Mouse (Mus musculus): ENCODE results near the gene Olfr631.
"Not testable (repeated sequence)": the region's sequence is repeated elsewhere in the genome, so short reads cannot be mapped to it uniquely, and the experiment has no call there.

DNA sequence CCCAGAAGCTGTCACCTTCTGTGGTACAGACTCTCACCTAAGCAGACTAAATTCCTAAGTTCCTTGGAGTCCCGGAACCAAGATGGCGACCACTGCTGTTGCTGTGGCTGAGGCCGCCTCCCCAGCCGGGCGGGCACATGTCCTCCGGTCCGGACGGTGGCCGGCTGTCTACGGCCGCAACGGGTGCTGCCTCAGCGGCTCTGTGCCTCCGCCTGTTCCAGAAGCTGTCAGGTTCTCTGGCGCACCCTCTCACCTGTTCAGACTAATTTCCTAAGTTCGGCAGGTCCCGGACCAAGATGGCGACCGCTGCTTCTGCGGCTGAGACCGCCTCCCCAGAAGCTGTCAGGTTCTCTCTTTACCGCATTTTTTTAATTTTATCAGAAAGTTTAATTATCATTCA lies 38.2 kb downstream of the Olfr631 start:
- not testable (repeated sequence) for TF ChIP-seq POLR2A (IDR thresholded peaks at IDR 0.05; ENCODE audit: control insufficient read depth, low read depth, low read length); CTCF (IDR thresholded peaks at IDR 0.05; ENCODE audit: control insufficient read depth, insufficient read depth, insufficient replicate concordance, low read depth, low read length)
